Mouse (Mus musculus) olfactory bulb, adult 2 months (tissue): Measurements from ENCODE around the gene Rptor.

ENCODE experiments used
- CTCF ChIP-seq: fragments of 200-500 bp; IDR thresholded peaks from 2 replicates; pipeline ENCODE4 v1.5.1; 2012; ENCODE audit warnings: low read depth, mild to moderate bottlenecking, low read length, moderate library complexity; ENCODE audit not compliant: insufficient read depth
- POLR2A ChIP-seq: fragments of 200-500 bp; IDR thresholded peaks from 2 replicates; pipeline ENCODE4 v1.6.1; 2012; ENCODE audit warnings: mild to moderate bottlenecking, low read depth, low read length, moderate library complexity; ENCODE audit not compliant: insufficient read depth

DNA sequence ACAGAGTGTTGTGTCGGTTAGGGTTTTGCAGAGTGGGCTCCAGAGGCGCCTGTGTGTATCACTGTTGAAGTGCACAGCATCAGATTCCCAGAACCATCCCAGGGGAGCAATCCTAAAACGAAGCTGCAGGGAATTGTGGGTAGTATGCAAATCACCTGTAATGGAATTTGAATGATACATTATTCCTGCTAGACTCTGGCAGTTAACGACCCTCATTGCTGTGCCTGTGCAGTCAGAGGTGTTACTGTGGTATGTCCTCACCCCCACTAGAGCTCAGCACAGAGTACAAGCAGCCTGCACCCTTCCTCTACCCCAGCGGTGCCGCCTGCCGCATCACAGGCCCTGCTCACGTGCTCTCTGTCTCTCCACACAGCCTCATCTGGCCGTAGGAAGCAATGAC, 294.3 kb downstream of the Rptor start:
- TF ChIP-seq POLR2A (no peak), CTCF (no peak)
